Mouse (Mus musculus): ENCODE measurements around the gene Plekha6.

Gene Plekha6

DNA sequence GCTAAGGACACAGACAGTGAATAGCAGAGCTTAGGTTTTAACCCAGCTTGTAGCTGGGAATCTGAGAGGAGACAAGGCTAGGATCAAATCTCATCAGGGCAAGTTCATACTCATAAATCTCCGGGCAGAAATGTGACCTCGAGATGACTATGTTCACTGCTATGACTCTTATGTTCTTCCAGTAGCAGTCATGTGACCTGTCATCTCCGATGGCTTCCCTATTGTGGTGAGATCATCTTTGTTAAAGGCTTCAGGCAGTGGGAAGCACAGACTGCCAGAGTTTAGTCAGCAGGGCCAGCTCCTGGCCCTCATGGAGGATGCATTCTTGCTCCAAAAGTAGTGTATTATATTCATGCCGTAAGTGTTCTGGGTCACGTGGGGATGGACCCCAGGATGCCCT is 113.0 kb downstream of the Plekha6 start:
- DNase-seq (ENCODE audit: low spot score): no peak

DNA sequence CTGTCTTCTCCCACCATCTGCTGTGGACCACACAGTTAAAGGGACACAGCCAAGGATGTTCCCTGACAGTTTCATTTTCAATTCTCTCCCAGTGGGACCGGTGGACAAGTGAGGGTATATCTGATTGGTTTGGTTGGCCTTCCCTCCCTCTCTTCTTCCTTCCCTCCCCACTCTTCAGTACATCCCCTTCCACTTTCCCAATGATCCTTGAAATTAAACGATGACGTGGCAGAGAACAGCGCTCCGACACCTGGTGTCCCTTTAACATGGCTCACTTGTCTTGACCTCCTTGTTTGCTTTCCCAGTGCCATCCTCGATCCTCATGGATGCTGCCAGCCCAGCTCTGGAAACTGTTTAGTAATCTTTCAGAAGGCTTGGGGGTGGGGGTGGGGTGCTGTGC is 114.5 kb downstream of the Plekha6 start:
- no peak for DNase-seq (ENCODE audit: low spot score)

DNA sequence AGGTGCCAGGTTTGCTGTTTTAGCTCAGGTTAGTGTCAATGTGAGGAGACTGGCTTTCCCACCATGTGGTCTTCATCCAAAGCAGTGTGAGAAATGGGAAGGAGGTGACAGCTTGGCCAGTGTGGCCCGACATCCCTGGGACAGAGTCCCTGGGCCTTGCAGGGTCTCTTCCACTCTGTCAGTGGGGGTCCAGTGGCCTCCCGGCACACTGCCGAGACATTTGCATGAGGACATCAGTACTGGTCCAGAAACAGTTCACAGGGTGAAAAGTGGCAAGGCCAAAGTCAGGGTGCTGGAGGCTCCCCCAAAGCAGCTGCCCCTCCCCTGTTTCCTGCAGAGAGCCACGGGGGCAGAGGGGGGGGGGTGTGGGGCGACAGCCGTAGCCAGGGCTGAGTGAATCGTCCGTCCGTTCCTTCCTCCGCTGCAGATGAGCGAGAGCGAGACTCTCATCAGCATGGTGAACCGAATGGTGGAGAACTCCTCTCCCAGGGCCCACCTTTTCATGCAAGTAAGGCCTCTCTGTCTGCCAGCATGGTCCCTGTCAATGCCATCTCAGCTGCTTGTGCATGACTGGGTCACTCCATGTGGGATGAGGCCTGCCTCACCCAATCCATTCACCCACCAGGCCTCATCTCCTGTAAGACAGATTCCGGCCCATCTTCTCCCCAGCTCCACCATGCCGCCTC is 115.1 kb downstream of the Plekha6 start:
- no peak for DNase-seq (ENCODE audit: low spot score)

DNA sequence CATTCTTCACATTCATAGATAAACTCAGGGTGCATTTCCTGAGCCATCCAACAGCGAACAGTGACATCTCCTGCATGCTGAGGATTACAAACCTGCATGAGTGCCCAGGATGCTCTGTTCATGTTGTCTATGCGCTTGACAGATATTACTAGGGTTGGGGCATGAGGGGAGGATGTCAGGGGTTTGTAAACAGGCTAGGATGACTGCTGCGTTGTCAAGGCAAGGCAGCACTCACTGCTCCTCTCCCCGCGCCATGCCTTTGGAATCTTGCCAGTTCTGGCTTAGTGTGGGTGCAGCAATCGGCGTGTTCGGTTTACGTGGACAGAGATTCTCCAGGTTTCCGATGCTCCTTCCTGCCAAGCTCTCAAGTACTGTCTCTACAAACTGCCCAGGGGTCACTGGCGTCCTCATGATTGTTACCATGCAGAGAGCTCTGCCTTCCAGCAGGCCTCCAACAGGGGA is 115.7 kb downstream of the Plekha6 start:
- DNase-seq (ENCODE audit: low spot score): no peak

DNA sequence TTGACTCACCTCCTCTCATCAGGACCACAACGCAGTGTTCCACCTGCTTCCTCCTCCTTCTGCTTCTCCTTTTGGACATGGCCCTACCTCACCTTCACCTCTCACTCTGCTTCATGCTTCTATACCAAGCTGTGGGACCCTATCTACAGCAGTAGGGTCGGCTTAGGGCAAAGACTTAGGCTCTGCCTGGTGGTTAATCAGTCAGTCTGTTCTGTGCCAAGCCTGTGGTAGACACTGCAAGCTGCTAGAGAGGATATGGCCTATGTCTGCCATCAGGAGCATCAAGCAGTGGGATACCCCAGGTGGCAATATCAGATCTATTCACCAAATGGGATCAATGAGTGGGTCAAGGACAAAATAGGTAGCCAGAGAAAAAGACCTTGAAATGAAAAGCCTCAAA is 116.5 kb downstream of the Plekha6 start:
- no peak for DNase-seq (ENCODE audit: low spot score)

DNA sequence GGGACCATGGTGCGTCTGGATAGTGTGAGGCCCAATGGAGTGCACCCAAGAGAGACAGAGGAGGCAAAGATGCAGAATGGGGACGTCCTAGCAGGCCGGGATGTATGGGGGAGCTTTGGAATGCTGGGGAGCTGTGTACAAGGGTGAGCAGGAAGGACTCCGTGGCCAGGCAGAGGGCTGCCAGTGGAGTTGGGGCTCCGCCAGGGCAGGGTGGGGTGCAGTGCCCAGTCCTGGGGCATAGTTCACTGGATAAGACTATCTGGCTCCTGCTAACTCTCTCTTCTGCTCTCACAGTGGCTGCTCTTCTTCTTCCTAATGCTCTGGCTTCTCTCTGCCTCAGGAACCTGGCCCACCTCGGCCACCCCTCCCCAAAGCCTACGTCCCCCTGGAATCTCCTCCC is 121.9 kb downstream of the Plekha6 start:
- DNase-seq (ENCODE audit: low spot score): no peak

DNA sequence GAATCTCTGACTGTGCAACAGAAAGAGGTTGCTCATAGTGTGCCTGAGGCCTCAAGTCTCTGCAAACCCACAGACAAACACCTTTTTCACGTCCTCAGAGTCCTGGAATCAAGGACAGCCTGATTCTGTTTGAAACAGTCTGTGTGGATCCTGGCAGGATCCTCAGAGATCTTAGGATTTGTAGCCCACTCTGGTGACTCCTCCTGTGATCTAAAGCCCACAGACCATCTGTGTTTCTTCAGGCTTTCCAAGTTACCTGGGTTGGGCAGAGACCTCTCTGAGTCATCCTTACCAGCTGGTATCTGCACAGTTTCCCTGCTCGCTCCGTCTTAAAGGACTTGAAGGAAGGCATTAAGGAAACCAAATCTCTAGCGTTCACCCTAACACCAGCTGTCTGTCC is 123.0 kb downstream of the Plekha6 start:
- no peak for DNase-seq (ENCODE audit: low spot score)

DNA sequence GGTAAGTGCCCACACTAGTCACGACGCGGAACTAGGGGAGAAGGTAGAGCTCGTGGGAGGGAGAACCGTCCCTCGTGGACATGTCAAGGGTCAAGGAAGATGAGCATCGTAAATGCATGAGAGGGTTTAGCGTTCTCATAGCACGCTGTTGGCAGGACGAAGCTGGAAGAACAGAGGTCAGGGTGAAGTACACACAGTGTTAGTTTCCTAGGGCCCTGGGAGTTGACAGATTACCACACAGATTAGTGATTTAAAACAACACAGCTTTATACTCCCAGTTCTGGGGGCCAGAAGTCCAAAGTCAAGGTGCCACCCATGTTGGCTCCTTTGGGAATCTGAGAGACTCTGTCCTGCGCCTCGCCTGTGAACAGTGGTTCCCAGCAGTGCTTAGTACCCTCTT is 123.9 kb downstream of the Plekha6 start:
- no peak for DNase-seq (ENCODE audit: low spot score)

DNA sequence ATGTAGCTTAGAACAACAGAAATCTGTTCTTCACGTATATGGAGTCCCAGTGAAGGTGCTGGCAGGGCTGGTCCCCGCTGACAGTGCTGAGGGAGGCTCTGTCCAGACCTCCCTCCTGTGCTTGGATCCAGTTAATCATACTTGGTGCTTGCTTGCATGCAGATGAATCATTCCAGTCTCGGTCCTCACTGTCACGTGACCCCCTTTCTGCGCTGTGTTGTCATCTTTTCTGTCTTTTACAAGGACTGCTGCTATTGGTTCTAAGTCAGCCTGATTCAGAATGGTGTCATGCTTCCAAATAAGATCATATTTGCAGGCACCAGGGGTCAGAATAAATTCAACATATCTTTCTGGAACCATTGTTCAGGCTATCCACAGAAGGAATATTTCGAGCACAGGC is 127.9 kb downstream of the Plekha6 start:
- DNase-seq (ENCODE audit: low spot score): no peak

DNA sequence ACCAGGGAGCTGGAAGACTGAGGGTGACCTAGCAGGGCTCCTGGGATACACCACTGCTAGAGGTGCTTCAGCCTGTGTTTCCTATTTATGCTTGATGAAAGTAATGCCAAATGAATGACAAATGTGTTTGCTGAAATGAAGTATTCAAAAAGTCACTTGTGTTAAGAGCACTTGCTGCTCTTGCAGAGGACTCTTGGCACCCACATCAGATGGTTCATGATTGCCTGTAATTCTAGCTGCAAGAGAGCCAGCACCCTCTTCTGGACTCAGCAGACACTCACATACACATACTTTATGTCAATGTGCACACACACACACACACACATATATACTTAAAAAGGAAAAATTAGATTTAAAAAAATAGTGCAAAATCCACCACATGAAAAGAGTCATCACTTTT is 128.6 kb downstream of the Plekha6 start:
- no peak for DNase-seq (ENCODE audit: low spot score)

DNA sequence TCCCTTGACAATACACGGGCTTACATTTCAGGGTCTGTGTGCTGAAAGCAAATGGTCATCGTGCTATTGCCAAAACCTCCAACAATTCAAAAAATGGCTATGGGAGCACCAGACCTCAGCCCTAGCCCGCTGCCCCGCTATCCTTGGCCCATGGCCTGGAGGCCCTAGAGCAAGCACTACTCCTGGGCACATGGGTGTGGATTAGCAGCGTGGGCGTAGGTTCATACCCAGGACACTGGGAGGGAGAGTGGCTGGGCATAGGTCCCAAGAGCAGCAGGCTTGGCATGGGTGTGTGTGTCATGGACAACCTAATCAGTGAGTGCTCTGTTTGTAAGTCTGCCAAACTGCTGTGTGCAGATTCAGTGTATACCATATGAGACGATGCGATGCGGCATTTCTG is 132.4 kb downstream of the Plekha6 start:
- peak; percentile 37 for DNase-seq (ENCODE audit: low spot score)

DNA sequence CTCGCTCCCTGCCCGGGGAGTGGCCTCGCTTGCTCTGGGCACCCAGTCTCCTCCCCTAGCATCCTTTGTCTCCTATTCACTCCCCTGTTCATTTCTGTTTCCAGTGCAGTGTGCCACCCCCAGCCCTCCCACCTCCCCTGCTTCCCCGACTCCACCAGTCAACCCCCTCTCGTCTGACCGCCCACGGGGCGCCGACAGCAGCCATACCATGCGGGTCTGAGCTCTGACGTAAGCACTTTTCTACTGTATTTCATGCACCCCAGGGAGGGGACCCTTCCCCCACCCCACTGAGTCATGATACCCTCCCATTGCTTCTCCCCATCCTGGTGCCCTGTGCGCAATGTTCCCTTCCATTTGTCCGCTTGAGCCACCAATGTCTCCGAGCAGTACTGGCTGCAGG is 134.8 kb downstream of the Plekha6 start:
- no peak for DNase-seq (ENCODE audit: low spot score)

DNA sequence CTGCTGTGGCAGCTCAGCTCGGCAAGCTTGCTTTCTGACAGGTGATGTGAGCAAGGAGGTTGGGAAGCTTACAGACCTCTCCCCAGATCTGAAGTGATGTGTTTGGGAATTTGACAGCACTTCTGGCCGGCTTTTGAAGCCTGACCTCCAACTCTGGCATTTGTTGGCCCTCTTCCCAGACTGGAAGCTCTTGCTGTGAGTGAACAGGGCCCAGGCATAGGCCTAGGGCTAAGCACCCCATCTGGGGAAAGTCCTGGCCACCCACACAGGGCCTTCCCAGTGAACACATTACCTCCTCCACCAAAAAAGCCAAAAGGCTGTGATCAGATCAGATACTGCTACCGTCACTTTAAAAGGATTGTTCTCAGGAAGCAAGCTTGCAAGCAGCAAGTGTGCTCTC is 138.5 kb downstream of the Plekha6 start:
- peak; percentile 62 for DNase-seq (ENCODE audit: low spot score)

DNA sequence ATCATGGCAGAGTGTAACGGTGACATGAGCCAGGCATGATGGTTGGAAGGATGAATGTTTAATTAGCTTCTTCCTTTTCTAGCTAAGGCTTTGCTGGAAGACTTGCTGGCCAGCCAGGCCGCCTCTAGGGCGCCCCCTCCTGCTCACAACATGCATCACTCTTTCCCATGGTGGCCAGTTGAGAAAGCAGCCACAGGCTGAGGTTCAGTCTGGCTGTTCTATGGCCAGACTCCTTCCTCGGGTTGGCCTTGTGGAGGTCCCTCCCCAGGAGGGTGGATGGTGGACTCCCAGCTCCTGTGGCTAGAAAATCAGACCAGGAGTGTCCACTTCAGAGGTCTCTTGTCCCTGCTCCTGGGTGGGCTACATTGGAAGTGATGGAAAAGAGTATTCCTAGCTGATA is 142.8 kb downstream of the Plekha6 start:
- peak; percentile 44 for DNase-seq (ENCODE audit: low spot score)

DNA sequence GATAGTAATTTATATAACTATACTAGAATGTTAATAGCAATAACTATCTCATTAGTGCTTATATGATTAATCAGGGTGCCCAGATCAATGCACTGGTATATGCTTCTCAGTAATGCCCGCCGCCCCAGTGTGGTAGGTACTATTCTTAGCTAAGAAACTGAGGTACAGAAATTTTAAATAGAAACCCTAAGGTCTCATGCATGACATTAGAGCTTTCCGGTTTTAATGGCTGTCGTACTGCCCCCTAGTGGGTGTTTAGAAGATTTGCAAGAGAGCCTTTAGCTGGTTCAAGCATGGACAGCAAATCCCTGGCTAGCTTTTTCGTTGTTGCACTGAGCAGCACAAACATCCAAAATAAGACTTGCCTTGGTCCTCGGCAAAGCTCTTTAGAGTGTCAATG is 143.3 kb downstream of the Plekha6 start:
- no peak for DNase-seq (ENCODE audit: low spot score)

DNA sequence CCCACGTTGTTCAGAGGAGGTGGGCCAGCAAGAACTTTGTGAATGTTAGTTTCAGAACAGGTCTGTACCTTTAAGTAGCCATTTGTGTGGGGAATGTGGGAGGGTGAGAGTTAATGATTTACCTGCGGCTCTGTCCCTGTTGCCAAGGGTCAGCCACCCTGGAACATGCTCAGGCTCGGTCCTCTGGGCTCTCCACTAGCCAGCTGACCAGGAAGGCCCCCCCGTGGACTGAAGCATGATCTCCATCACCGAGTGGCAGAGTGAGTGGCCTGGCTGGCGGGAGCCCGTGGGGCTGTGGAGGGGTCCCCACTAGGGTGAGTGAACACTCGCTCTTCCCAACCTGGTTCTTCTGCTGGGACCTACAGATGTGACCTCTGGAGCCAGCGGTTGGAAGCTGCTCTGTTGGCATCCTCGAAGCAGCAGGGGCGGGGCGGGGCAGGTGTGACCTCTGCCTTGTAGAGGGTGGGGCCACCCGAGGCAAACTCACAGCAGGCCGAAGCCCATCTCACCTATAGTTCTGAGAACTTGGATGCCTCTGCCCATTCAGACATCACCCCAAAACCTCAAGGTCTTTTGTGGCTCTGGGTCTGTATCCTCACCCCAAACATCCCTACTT is 145.8 kb downstream of the Plekha6 start, which contains the start of gene Golt1a:
Gene Golt1a, plus strand, starts transcription at position 149 of the 616 bp plus-strand sequence.
- no peak for DNase-seq (ENCODE audit: low spot score)

DNA sequence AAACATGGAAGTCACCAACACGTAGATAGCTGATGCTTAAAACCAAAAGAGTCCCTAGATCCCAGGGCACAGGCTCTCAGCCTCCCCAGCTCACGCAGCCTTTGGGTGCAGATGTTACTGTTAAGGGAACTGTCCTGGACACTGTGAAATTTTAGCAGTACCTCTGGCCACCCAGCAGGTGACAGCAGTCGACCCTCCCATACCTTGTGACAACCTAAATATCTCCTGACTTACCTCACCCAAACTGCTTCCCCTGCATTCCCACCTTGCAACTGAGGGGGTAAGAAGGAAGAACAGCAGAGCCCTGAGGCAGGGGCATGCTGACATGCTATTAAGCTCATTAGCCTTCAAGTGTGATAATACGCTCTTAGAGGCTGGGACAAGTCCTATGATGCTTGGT is 147.2 kb downstream of the Plekha6 start:
- DNase-seq (ENCODE audit: low spot score): no peak

DNA sequence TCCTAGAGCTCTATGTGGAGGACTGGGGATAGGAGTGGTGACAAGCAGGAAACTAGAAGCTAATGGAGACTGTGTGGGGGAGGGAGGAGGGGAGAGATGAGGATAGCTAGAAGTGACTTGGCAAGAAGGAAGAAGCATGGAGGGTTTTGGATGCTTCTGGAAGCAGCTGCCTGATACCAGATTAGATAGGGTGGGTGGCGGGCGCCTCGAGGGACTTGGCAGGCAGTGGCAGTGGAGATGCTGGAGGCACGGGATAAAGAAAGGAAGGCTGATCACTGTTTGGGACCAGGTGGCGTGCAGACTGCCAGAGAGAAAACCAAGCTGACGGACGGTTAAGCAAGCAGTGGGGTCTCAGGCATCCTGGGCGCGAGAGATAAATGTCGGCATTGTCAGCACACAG is 147.9 kb downstream of the Plekha6 start:
- no peak for DNase-seq (ENCODE audit: low spot score)

DNA sequence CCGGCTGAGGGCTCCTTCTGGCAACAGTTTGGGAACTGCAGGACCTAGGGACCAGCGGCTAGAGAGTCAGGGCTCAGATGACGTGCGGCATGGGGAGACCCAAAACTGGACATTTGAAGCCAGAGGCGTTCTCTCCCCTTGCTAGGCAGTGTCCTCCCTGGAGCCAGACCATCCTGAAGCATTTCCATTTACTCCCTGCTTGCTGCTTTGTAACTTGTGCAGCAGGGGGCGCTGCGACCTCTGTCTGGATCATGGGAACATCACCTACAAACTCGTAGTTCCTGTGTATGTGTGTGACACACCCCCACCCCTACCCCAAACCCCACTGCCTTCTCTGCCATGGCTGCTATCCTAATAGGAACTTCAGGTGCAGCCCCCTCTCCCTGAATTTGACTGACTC is 150.4 kb downstream of the Plekha6 start:
- DNase-seq (ENCODE audit: low spot score): no peak

DNA sequence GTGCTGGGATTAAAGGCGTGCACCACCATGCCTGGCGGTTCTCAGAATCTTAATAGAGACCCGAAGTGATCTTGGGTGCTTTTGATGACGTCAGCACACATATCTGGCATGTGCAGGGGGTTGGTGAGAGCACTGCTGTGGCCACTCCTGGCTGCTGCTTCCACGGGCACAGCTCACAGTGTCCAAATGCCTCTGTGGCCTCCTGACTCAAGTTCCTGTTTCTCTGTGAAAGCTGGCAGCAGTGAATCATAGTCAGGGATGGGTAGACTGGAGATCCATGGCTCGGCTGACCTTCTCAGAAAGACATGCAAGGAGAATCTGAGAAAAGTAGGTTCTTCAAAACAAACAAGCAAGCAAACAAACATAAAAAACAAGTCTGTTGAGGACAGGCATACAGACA is 151.8 kb downstream of the Plekha6 start:
- no peak for DNase-seq (ENCODE audit: low spot score)

DNA sequence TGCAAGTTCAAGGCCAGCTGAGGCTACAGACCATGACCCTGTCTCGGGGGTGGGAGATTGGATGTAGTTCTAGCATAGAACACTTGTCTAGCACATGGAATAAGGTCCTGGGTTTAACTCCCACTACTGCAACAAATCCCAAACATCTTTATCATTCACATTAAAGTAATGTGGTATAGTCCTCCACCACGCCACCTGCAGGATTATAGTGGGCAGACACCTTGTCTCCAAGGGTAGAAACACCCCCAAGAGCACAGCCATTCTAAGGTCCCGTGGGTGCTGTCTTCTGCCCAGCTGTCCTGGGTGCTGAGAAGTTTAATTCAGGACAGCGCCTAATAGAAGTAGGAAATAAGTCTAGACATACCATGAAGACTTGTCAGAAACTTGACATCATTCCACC is 152.6 kb downstream of the Plekha6 start:
- no peak for DNase-seq (ENCODE audit: low spot score)

DNA sequence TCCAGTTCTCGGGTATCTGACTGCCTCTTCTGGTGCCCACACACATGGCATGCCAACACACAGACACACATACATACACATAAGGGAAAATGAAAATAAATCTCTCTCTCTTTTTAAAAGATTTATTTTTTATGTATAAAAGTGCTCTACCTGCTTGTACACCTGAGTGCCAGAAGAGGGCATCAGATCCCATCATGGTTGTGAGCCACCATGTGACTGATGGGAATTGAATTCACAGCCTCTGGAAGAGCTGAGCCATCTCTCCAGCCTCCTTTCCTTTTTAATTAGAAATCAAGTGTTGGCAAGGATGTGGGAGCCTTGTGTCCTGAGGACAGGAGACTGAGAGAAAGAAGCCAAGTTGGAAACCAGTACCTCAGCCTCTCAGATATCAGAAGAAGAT is 153.1 kb downstream of the Plekha6 start:
- DNase-seq (ENCODE audit: low spot score): no peak

DNA sequence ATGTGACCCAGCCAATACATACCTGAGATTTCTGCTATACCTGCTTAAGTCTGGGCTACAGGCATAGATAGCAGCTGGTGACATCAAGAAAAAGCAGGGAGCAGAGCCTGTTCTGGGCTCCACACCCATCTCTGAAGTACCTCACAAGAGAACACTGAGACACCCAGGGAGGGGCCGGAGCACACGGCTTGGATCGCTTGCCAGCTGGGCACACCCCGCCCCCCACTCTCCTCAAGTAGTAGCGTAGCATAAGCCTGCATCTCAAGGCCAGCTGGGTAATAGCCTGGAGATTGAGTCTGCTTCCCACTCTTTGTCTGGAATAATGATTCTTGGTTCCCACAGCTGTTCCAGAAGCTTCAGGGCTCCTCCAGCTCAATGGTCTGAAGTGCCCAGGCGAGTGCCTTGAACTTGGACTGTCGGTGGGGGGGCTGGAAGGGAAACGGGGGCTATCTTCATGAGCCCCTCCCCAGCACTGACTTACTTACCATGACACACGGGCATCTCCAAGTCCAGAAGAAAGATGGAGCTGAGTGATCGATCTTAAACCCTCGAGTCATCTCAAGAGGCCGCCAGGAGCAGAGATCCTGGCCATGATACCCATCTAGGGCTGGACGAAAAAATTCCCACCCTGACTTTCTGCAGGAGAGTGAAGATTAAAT is 157.4 kb downstream of the Plekha6 start, which contains the start of gene Kiss1:
Gene Kiss1, plus strand, starts transcription at position 609 of the 659 bp plus-strand sequence.
- DNase-seq (ENCODE audit: low spot score): no peak
